Mouse (Mus musculus): ENCODE results near the gene Fbxo17. TPM values are rescaled to one million over a fixed set of nuclear protein-coding genes. Genes with fewer than 3 reads are reported as not detected.

Fbxo17 gene
- 1.3 and 1.4 TPM in 2 replicates for polyA plus RNA-seq (2012; rRNA removed)

GRCm38 (mm10) chr7:28716590-28717281 is at the start of gene Fbxo17:
Fbxo17 (plus strand) TSS chr7:28716804.

GRCm38 (mm10) chr7:28692545-28693320 is 23.9 kb upstream of the Fbxo17 start, which contains the start of gene Fbxo27:
Fbxo27 (plus strand) TSS chr7:28692849.

GRCm38 (mm10) chr7:28741709-28742438 is 25.3 kb downstream of the Fbxo17 start, which contains the start of the genes Mrps12 and Sars2:
Mrps12 (minus strand) TSS chr7:28741820.
Sars2 (plus strand) TSS chr7:28741992.

GRCm38 (mm10) chr7:28756079-28756478 is 39.5 kb downstream of the Fbxo17 start, which contains the start of gene Ccer2:
Ccer2 (plus strand) TSS chr7:28756174.

GRCm38 (mm10) chr7:28766173-28766879 is 49.7 kb downstream of the Fbxo17 start, which contains the start of gene Sirt2:
Sirt2 (plus strand) TSS chr7:28766735.

GRCm38 (mm10) chr7:28767462-28767965 is 50.9 kb downstream of the Fbxo17 start, which contains the start of gene Nfkbib:
Nfkbib (minus strand) TSS chr7:28767512.

Other genes starting within 250 kb of the Fbxo17 start
- gene Ifnl2, start 206.3 kb upstream of the Fbxo17 start, polyA plus RNA-seq (2012; rRNA removed), result not detected in 2 replicates
- not detected in 2 replicates for gene Ifnl3, start 194.0 kb upstream of the Fbxo17 start, polyA plus RNA-seq (2012; rRNA removed)
- 0.46 and 2.9 TPM in 2 replicates for gene Sycn, start 175.9 kb upstream of the Fbxo17 start, polyA plus RNA-seq (2012; rRNA removed)
- 0.04 and 0.07 TPM in 2 replicates for gene Nccrp1, start 169.6 kb upstream of the Fbxo17 start, polyA plus RNA-seq (2012; rRNA removed)
- 8.5 and 12.5 TPM in 2 replicates for gene Samd4b, start 118.7 kb upstream of the Fbxo17 start, polyA plus RNA-seq (2012; rRNA removed)
- gene Pak4, start 118.6 kb upstream of the Fbxo17 start, polyA plus RNA-seq (2012; rRNA removed), result 7.5 and 9.7 TPM in 2 replicates
- not detected in 2 replicates for gene Acp7, start 85.5 kb upstream of the Fbxo17 start, polyA plus RNA-seq (2012; rRNA removed)
- 0.81 and 0.97 TPM in 2 replicates for gene Fbxo27, start 24.0 kb upstream of the Fbxo17 start, polyA plus RNA-seq (2012; rRNA removed)
- gene Mrps12, start 25.0 kb downstream of the Fbxo17 start, polyA plus RNA-seq (2012; rRNA removed), result 51.8 and 57.9 TPM in 2 replicates
- gene Sars2, start 25.2 kb downstream of the Fbxo17 start, polyA plus RNA-seq (2012; rRNA removed), result 8.3 and 8.6 TPM in 2 replicates
- gene Ccer2, start 39.4 kb downstream of the Fbxo17 start, polyA plus RNA-seq (2012; rRNA removed), result not detected in 2 replicates
- 20.9 and 23.4 TPM in 2 replicates for gene Sirt2, start 49.9 kb downstream of the Fbxo17 start, polyA plus RNA-seq (2012; rRNA removed)
- 15.6 and 17.5 TPM in 2 replicates for gene Nfkbib, start 50.7 kb downstream of the Fbxo17 start, polyA plus RNA-seq (2012; rRNA removed)
- 5.4 and 6.7 TPM in 2 replicates for gene Rinl, start 72.2 kb downstream of the Fbxo17 start, polyA plus RNA-seq (2012; rRNA removed)
- 125 and 133 TPM in 2 replicates for gene Hnrnpl, start 91.7 kb downstream of the Fbxo17 start, polyA plus RNA-seq (2012; rRNA removed)
- 480 and 495 TPM in 2 replicates for gene Ech1, start 108.4 kb downstream of the Fbxo17 start, polyA plus RNA-seq (2012; rRNA removed)
- gene Lgals4, start 117.0 kb downstream of the Fbxo17 start, polyA plus RNA-seq (2012; rRNA removed), result 34.3 and 43.3 TPM in 2 replicates
- gene Lgals7, start 147.0 kb downstream of the Fbxo17 start, polyA plus RNA-seq (2012; rRNA removed), result 0.79 and 0.81 TPM in 2 replicates
- gene Capn12, start 164.6 kb downstream of the Fbxo17 start, polyA plus RNA-seq (2012; rRNA removed), result 0.02 and 0.03 TPM in 2 replicates
- gene Actn4, start 245.5 kb downstream of the Fbxo17 start, polyA plus RNA-seq (2012; rRNA removed), result 81.9 and 90.7 TPM in 2 replicates